Mouse (Mus musculus) MEL (cell line): ENCODE data around the gene 1700029I15Rik. TPM values are rescaled to one million over a fixed set of nuclear protein-coding genes. Genes with fewer than 3 reads are reported as not detected.

Experiments
- DNase-seq: peaks from one replicate; pipeline ENCODE4 v3.0.0; 2011; ENCODE audit warnings: low read depth, low spot score
- H3K27ac ChIP-seq: 2 replicates; pipeline ENCODE4 v1.5.1; 2012; ENCODE audit warnings: low read depth, mild to moderate bottlenecking, control low read depth, low read length, moderate library complexity; ENCODE audit not compliant: control insufficient read depth
- H3K27me3 ChIP-seq, 2 experiments: fragments of 150-350 bp in 1 of 2; sonication (generic) in 1 of 2; 2 replicates each; pipeline ENCODE4 v1.6.1; 2012; ENCODE audit warnings: low read length in 2 of 2, mild to moderate bottlenecking in 2 of 2, improper control_type of control experiment in 1 of 2, moderate library complexity in 1 of 2; ENCODE audit not compliant: insufficient read depth in 2 of 2, control insufficient read depth in 1 of 2
- H3K36me3 ChIP-seq, 2 experiments: 2 replicates each; pipeline ENCODE4 v1.6.1; 2012 to 2014; ENCODE audit warnings: low read length in 2 of 2, improper control_type of control experiment in 1 of 2, inconsistent platforms in 1 of 2, mild to moderate bottlenecking in 1 of 2; ENCODE audit not compliant: insufficient read depth in 2 of 2, control insufficient read depth in 1 of 2
- H3K4me1 ChIP-seq, 2 experiments: fragments of 150-350 bp in 1 of 2; sonication (generic) in 1 of 2; 2 replicates each; pipeline ENCODE4 v1.6.1; 2012; ENCODE audit warnings: low read length in 2 of 2, improper control_type of control experiment in 1 of 2, mild to moderate bottlenecking in 1 of 2; ENCODE audit not compliant: insufficient read depth in 2 of 2, control insufficient read depth in 1 of 2
- H3K4me3 ChIP-seq, 2 experiments: fragments of 150-350 bp in 1 of 2; sonication (generic) in 1 of 2; 2 replicates each; pipeline ENCODE4 v1.5.1; 2012; ENCODE audit warnings: low read depth in 2 of 2, low read length in 2 of 2, mild to moderate bottlenecking in 2 of 2, moderate library complexity in 2 of 2, control low read depth in 1 of 2, improper control_type of control experiment in 1 of 2; ENCODE audit not compliant: control insufficient read depth in 1 of 2, insufficient read depth in 1 of 2
- H3K79me2 ChIP-seq: 2 replicates; pipeline ENCODE4 v1.6.1; 2012; ENCODE audit warnings: mild to moderate bottlenecking, low read length, moderate library complexity; ENCODE audit not compliant: control insufficient read depth, poor library complexity, insufficient read depth
- H3K9ac ChIP-seq: 2 replicates; pipeline ENCODE4 v1.6.1; 2012; ENCODE audit warnings: low read depth, mild to moderate bottlenecking, control low read depth, low read length, moderate library complexity; ENCODE audit not compliant: control insufficient read depth, poor library complexity, severe bottlenecking
- H3K9me3 ChIP-seq: fragments of 150-350 bp; sonication (generic); replicated peaks from 2 replicates; pipeline ENCODE4 v1.6.1; 2012; ENCODE audit warnings: mild to moderate bottlenecking, low read length, improper control_type of control experiment, moderate library complexity; ENCODE audit not compliant: insufficient read depth
- BHLHE40 ChIP-seq: IDR thresholded peaks from 2 replicates; pipeline ENCODE4 v1.6.1; 2012; ENCODE audit warnings: low read depth, mild to moderate bottlenecking, inconsistent platforms, low read length, improper control_type of control experiment, borderline replicate concordance
- CHD1 ChIP-seq: IDR thresholded peaks from 2 replicates; pipeline ENCODE4 v1.6.1; 2012; ENCODE audit warnings: low read depth, mild to moderate bottlenecking, inconsistent platforms, low read length, improper control_type of control experiment
- CHD2 ChIP-seq: IDR thresholded peaks from 2 replicates; pipeline ENCODE4 v1.6.1; 2011; ENCODE audit warnings: low read length, improper control_type of control experiment
- CTCF ChIP-seq, 3 experiments: IDR thresholded peaks in 2 of 3; conservative IDR thresholded peaks in 1 of 3; 2 replicates each; pipeline ENCODE4 v1.5.1; 2011 to 2012; ENCODE audit warnings: low read length in 3 of 3, low read depth in 2 of 3, mild to moderate bottlenecking in 2 of 3, improper control_type of control experiment in 1 of 3, inconsistent platforms in 1 of 3, mixed read lengths in 1 of 3, moderate library complexity in 1 of 3; ENCODE audit not compliant: control insufficient read depth in 1 of 3, insufficient read depth in 1 of 3, poor library complexity in 1 of 3, severe bottlenecking in 1 of 3
- EP300 ChIP-seq, 2 experiments: IDR thresholded peaks; 2 replicates each; pipeline ENCODE4 v1.6.1; 2011; ENCODE audit warnings: improper control_type of control experiment in 2 of 2, low read length in 2 of 2, low read depth in 1 of 2, mild to moderate bottlenecking in 1 of 2
- ETS1 ChIP-seq: IDR thresholded peaks from 2 replicates; pipeline ENCODE4 v1.6.1; 2012; ENCODE audit warnings: low read depth, mild to moderate bottlenecking, inconsistent platforms, low read length, improper control_type of control experiment, moderate library complexity
- GABPA ChIP-seq: IDR thresholded peaks from 2 replicates; pipeline ENCODE4 v1.6.1; 2012; ENCODE audit warnings: low read depth, mild to moderate bottlenecking, inconsistent platforms, low read length, improper control_type of control experiment, moderate library complexity
- GATA1 ChIP-seq: IDR thresholded peaks from 2 replicates; pipeline ENCODE4 v1.6.1; 2011; ENCODE audit warnings: low read depth, low read length, improper control_type of control experiment
- HCFC1 ChIP-seq: IDR thresholded peaks from 2 replicates; pipeline ENCODE4 v1.6.1; 2012; ENCODE audit warnings: low read depth, mild to moderate bottlenecking, inconsistent platforms, low read length, improper control_type of control experiment, moderate library complexity
- MAFK ChIP-seq: IDR thresholded peaks from 2 replicates; pipeline ENCODE4 v1.6.1; 2011; ENCODE audit warnings: low read depth, mild to moderate bottlenecking, low read length, improper control_type of control experiment, borderline replicate concordance
- MAX ChIP-seq: IDR thresholded peaks from 2 replicates; pipeline ENCODE4 v1.6.1; 2011; ENCODE audit warnings: low read length, improper control_type of control experiment
- MEF2A ChIP-seq: IDR thresholded peaks from 2 replicates; pipeline ENCODE4 v1.6.1; 2014; ENCODE audit warnings: low read depth, mild to moderate bottlenecking, inconsistent platforms, low read length, improper control_type of control experiment; ENCODE audit not compliant: poor library complexity, insufficient replicate concordance, severe bottlenecking; ENCODE audit errors: extremely low read depth
- MYB ChIP-seq: IDR thresholded peaks from 2 replicates; pipeline ENCODE4 v1.6.1; 2011; ENCODE audit warnings: mild to moderate bottlenecking, low read depth, low read length, improper control_type of control experiment
- NELFE ChIP-seq: IDR thresholded peaks from 2 replicates; pipeline ENCODE4 v1.6.1; 2011; ENCODE audit warnings: low read depth, low read length, improper control_type of control experiment
- POLR2A ChIP-seq, 2 experiments: IDR thresholded peaks; 2 replicates each; pipeline ENCODE4 v1.6.1; 2011 to 2012; ENCODE audit warnings: low read length in 2 of 2, mild to moderate bottlenecking in 2 of 2, control low read depth in 1 of 2, improper control_type of control experiment in 1 of 2, low read depth in 1 of 2, moderate library complexity in 1 of 2; ENCODE audit not compliant: control insufficient read depth in 1 of 2, insufficient read depth in 1 of 2, poor library complexity in 1 of 2
- POLR2AphosphoS2 ChIP-seq: IDR thresholded peaks from 2 replicates; pipeline ENCODE4 v1.6.1; 2011; ENCODE audit warnings: low read length, improper control_type of control experiment
- POLR2AphosphoS5 ChIP-seq: IDR thresholded peaks from 2 replicates; pipeline ENCODE4 v1.6.1; 2012; ENCODE audit warnings: low read depth, borderline replicate concordance, mild to moderate bottlenecking, inconsistent platforms, low read length, moderate library complexity, mixed read lengths
- RAD21 ChIP-seq: IDR thresholded peaks from 2 replicates; pipeline ENCODE4 v1.6.1; 2011; ENCODE audit warnings: mild to moderate bottlenecking, low read depth, low read length, improper control_type of control experiment
- SIN3A ChIP-seq: IDR thresholded peaks from 2 replicates; pipeline ENCODE4 v1.6.1; 2012; ENCODE audit warnings: low read length, improper control_type of control experiment, inconsistent platforms
- SMC3 ChIP-seq: IDR thresholded peaks from 2 replicates; pipeline ENCODE4 v1.6.1; 2011; ENCODE audit warnings: low read depth, low read length, improper control_type of control experiment
- TBP ChIP-seq: IDR thresholded peaks from 2 replicates; pipeline ENCODE4 v1.8.0; 2011; ENCODE audit warnings: low read depth, low read length, improper control_type of control experiment
- TCF12 ChIP-seq: IDR thresholded peaks from 2 replicates; pipeline ENCODE4 v1.6.1; 2014; ENCODE audit warnings: low read depth, mild to moderate bottlenecking, inconsistent platforms, low read length, improper control_type of control experiment, moderate library complexity
- UBTF ChIP-seq: IDR thresholded peaks from 2 replicates; pipeline ENCODE4 v1.6.1; 2012; ENCODE audit warnings: low read depth, mild to moderate bottlenecking, inconsistent platforms, low read length, improper control_type of control experiment, moderate library complexity, borderline replicate concordance; ENCODE audit not compliant: insufficient read depth
- USF1 ChIP-seq: IDR thresholded peaks from 2 replicates; pipeline ENCODE4 v1.6.1; 2014; ENCODE audit warnings: low read depth, mild to moderate bottlenecking, inconsistent platforms, low read length, improper control_type of control experiment, moderate library complexity
- USF2 ChIP-seq, 2 experiments: IDR thresholded peaks; 2 replicates each; pipeline ENCODE4 v1.6.1; 2011 to 2012; ENCODE audit warnings: improper control_type of control experiment in 2 of 2, low read length in 2 of 2, borderline replicate concordance in 1 of 2, inconsistent platforms in 1 of 2, low read depth in 1 of 2, mild to moderate bottlenecking in 1 of 2; ENCODE audit not compliant: insufficient read depth in 1 of 2
- ZC3H11A ChIP-seq: IDR thresholded peaks from 2 replicates; pipeline ENCODE4 v1.6.1; 2012; ENCODE audit warnings: low read depth, mild to moderate bottlenecking, inconsistent platforms, low read length, improper control_type of control experiment
- ZNF384 ChIP-seq: IDR thresholded peaks from 2 replicates; pipeline ENCODE4 v1.6.1; 2012; ENCODE audit warnings: low read depth, mild to moderate bottlenecking, inconsistent platforms, low read length, improper control_type of control experiment
- polyA plus RNA-seq, 2 experiments: library from polyadenylated mRNA; stranded (reverse) in 1 of 2; unstranded in 1 of 2; fragments of >175 nt in 1 of 2; fragments of >200 nt in 1 of 2; gene quantifications; 2 replicates each; pipeline versions ENCODE4 v1.2.1 to v1.2.4; 2012; ENCODE audit warnings: low replicate concordance in 2 of 2, low read depth in 1 of 2; ENCODE audit not compliant: insufficient read length in 2 of 2, insufficient read depth in 1 of 2, missing spikeins in 1 of 2
- total RNA-seq: library from RNA; depleted of rRNA; stranded (reverse); fragments of 300-350 nt; gene quantifications from 2 replicates; pipeline ENCODE4 v1.2.3, GENCODE M21; 2012

Gene 1700029I15Rik
- total and polyA plus RNA-seq, 3 experiments, result 0.65 to 3.2 TPM; not detected in 1

- no peaks in the 10 kb centered on the region for H3K79me2 ChIP-seq
- DNase-seq, result no peak
- H3K4me1 ChIP-seq, result peaks cover 9 to 21% of the 10 kb centered on the region in 2 experiments
- H3K9me3 ChIP-seq, result no peaks in the 10 kb centered on the region
- no peak overlapping the region for H3K27ac ChIP-seq
- no peak overlapping the region for H3K9ac ChIP-seq
- H3K4me3 ChIP-seq, result no peak overlapping the region
- TF ChIP-seq POLR2A (IDR thresholded peaks at IDR 0.05; ENCODE audit: control insufficient read depth in 1 of 2, insufficient read depth in 1 of 2, low read depth in 1 of 2, low read length in 2 of 2, poor library complexity in 1 of 2) (no peak), USF2 (IDR thresholded peaks at IDR 0.05; ENCODE audit: borderline replicate concordance in 1 of 2, insufficient read depth in 1 of 2, low read depth in 1 of 2, low read length in 2 of 2) (no peak), SIN3A (no peak), CHD2 (no peak), BHLHE40 (no peak), SMC3 (no peak), UBTF (no peak), MAFK (no peak), NELFE (no peak), CHD1 (no peak), TBP (no peak), POLR2AphosphoS2 (no peak), POLR2AphosphoS5 (no peak), TCF12 (no peak), GABPA (no peak), RAD21 (no peak), EP300 (IDR thresholded peaks at IDR 0.05; ENCODE audit: low read depth in 1 of 2, low read length in 2 of 2) (no peak), MEF2A (no peak)
- H3K27me3 ChIP-seq, result no peaks in the 10 kb centered on the region
- H3K36me3 ChIP-seq, result peaks cover 0 to 11% of the 10 kb centered on the region in 2 experiments; a peak in 2 of 4 replicates
Observed at GRCm38 (mm10) chr2:92391116-92391515, 8.8 kb downstream of the 1700029I15Rik start.

- DNase-seq, result no peak
- Histone ChIP-seq H3K4me3 (no peak overlapping the region), H3K36me3 (peaks cover 0 to 11% of the 10 kb centered on the region in 2 experiments; a peak in 2 of 4 replicates), H3K27ac (no peak overlapping the region), H3K9me3 (no peaks in the 10 kb centered on the region), H3K79me2 (no peaks in the 10 kb centered on the region), H3K9ac (no peak overlapping the region), H3K27me3 (no peaks in the 10 kb centered on the region), H3K4me1 (peaks cover 9 to 21% of the 10 kb centered on the region in 2 experiments)
- TF ChIP-seq ETS1 (no peak), ZNF384 (no peak), CHD1 (no peak), GATA1 (no peak), USF1 (no peak), ZC3H11A (no peak), MYB (no peak), MAX (no peak), EP300 (IDR thresholded peaks at IDR 0.05; ENCODE audit: low read depth in 1 of 2, low read length in 2 of 2) (no peak), POLR2AphosphoS5 (no peak), TCF12 (no peak), HCFC1 (no peak), CTCF (IDR thresholded peaks at IDR 0.05 in 2 of 3, conservative IDR thresholded peaks at IDR 0.05 in 1 of 3; ENCODE audit: control insufficient read depth in 1 of 3, insufficient read depth in 1 of 3, low read depth in 2 of 3, low read length in 3 of 3, poor library complexity in 1 of 3, severe bottlenecking in 1 of 3) (no peak), POLR2AphosphoS2 (no peak)
Observed at GRCm38 (mm10) chr2:92391703-92392317, 9.5 kb downstream of the 1700029I15Rik start.
